Mouse (Mus musculus) heart, postnatal 0 days (tissue): Measurements from ENCODE around the gene Tbc1d13.

Source experiments
- CTCF ChIP-seq: IDR thresholded peaks from 2 replicates; pipeline ENCODE4 v1.5.1; 2016; ENCODE audit warnings: antibody characterized with exemption, control low read depth, low read depth
- EP300 ChIP-seq: IDR thresholded peaks from 2 replicates; pipeline ENCODE4 v1.6.1; 2016; ENCODE audit warnings: antibody characterized with exemption, low read depth

GRCm38 (mm10) chr2:30092280-30092918, 41.1 kb upstream of the Tbc1d13 start:
- no peak for TF ChIP-seq CTCF
- TF ChIP-seq EP300 = no peak
